Mouse (Mus musculus) limb, embryonic 10.5 days (tissue): ENCODE measurements around the gene Arhgef17. TPM values are rescaled to one million over a fixed set of nuclear protein-coding genes. Genes with fewer than 3 reads are reported as not detected.
A peak's percentile ranks its signal among the peaks of the same experiment; 100 is the strongest.

Experiments used
- DNase-seq: peaks from one replicate; pipeline ENCODE4 v3.0.0-alpha.2; 2017; ENCODE audit warnings: low spot score
- H3K27ac ChIP-seq: fragments of 300-500 bp; sonication (generic); 2 replicates; pipeline ENCODE4 v1.5.1; 2016; ENCODE audit warnings: mild to moderate bottlenecking
- H3K27me3 ChIP-seq: fragments of 300-500 bp; sonication (generic); 2 replicates; pipeline ENCODE4 v1.6.1; 2016; ENCODE audit warnings: low read depth, mild to moderate bottlenecking; ENCODE audit not compliant: poor library complexity, severe bottlenecking
- H3K36me3 ChIP-seq: fragments of 300-500 bp; sonication (generic); 2 replicates; pipeline ENCODE4 v1.6.1; 2016; ENCODE audit warnings: mild to moderate bottlenecking, moderate library complexity
- H3K4me1 ChIP-seq: fragments of 300-500 bp; sonication (generic); 2 replicates; pipeline ENCODE4 v1.6.1; 2016
- H3K4me3 ChIP-seq: fragments of 300-500 bp; sonication (generic); 2 replicates; pipeline ENCODE4 v1.5.1; 2016; ENCODE audit warnings: mild to moderate bottlenecking, moderate library complexity
- H3K9me3 ChIP-seq: fragments of 300-500 bp; sonication (generic); replicated peaks from 2 replicates; pipeline ENCODE4 v1.6.1; 2016; ENCODE audit warnings: mild to moderate bottlenecking
- WGBS: fragments of 180-500 bp; shearing (Covaris S2); methylation state at CpG from one replicate; pipeline ENCODE4 v1.1.7; 2016; 5-methylcytosine and 5-hydroxymethylcytosine counted together
- polyA plus RNA-seq: library from polyadenylated mRNA; unstranded; fragments of >200 nt; fragmentation: Nextera tagmentation; extraction: Ambion mirVana; gene quantifications from 2 replicates; pipeline ENCODE4 v1.2.1, GENCODE M21; 2016

The Arhgef17 gene
- polyA plus RNA-seq, 1 experiment from 2014 or later = 11.0 TPM

DNA sequence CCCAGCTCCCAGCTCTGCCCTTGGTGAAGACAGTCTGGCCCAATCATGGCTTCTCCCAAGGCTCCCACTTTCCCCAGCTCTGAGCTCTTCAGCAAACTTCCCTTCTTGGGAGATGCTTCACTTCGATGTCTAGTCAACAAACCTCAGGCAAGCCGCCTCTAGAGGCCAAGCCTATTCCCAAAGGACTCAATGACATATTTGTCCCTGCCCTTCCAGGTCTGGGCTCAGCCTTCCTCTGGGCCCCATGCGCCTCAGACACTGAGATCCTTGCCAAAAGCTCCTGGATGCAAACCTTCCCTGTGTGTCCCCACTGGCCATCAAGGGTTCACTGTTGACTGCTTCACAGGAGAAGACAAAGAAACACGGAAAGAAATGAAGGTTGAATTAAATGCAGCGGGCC lies 10.6 kb downstream of the Arhgef17 start:
- no peaks in the 10 kb centered on the region for H3K27me3 ChIP-seq
- 94% methylated on average over 5 of the region's 5 CpGs for WGBS
- no peak for DNase-seq
- peaks cover 88% of the 10 kb centered on the region for H3K36me3 ChIP-seq
- H3K27ac ChIP-seq = 0 out of 2 replicates have a peak overlapping the region, but pooled peaks have one; percentile 23
- H3K4me1 ChIP-seq = peaks cover 95% of the 10 kb centered on the region
- no peak overlapping the region for H3K4me3 ChIP-seq
- H3K9me3 ChIP-seq = no peaks in the 10 kb centered on the region

DNA sequence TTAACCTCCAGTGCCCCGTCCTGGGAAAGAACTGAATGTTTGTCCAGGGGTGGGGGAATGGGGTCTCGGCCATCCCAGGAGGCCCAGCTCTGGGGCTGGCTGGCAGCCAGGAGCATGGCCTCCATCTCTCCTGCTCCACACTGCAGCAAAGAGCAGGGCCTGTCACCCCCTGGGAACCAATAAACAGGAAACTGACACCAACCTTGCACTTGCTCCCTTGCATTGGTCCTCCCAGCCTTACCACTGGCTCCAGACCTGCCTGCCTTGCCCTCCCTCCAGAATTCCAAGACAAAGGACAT lies 12.1 kb downstream of the Arhgef17 start:
- Histone ChIP-seq H3K4me3 (peak overlapping the region; percentile 20), H3K27ac (peak overlapping the region; percentile 82), H3K36me3 (peaks cover 89% of the 10 kb centered on the region), H3K27me3 (no peaks in the 10 kb centered on the region), H3K4me1 (peaks cover 86% of the 10 kb centered on the region), H3K9me3 (no peaks in the 10 kb centered on the region)
- 0% methylated on average over 2 of the region's 2 CpGs for WGBS
- peak; percentile 62 for DNase-seq

DNA sequence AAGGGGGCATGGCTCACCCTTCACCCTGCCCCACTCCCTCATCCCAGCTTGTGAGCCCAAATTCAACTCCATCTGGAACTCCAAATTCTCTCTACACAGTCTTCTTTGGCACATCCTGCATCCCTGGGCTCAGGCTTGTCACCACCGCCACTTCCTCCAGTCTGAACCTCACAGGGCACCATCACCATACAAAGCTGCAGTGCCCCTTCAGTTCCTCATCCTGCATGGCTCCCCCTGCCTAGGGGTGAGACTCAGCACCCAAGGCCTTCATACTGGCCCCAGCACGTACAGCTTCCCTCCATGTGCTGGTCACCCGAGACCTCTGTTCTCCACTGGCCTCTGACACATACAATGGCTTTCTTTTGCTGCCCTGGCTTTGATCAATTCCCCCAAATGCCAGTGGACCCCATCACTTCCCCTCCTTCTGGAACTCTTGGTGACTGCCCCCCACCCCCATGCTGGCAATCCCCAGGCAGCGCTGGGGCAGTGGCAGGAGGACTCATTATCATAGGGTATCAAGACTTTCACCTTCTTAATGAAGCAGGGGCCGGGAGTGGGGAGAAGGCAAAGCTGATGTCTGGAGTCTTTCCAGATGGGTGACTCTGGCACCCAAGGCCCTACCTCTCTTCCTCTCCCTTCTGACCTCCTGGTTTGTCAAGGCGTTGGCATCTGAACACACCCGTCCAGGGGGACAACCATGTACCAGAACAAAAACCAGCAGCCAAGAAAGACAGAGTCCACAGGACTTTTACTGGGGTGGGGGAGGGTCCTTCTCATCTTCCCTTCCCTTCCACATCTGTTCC lies 12.7 kb downstream of the Arhgef17 start:
- H3K27ac ChIP-seq = peak overlapping the region; percentile 82
- WGBS = 25% methylated on average over 7 of the region's 7 CpGs
- peak overlapping the region; percentile 20 for H3K4me3 ChIP-seq
- no peak for DNase-seq
- no peaks in the 10 kb centered on the region for H3K9me3 ChIP-seq
- H3K27me3 ChIP-seq = no peaks in the 10 kb centered on the region
- H3K36me3 ChIP-seq = peaks cover 89% of the 10 kb centered on the region
- peaks cover 84% of the 10 kb centered on the region for H3K4me1 ChIP-seq

DNA sequence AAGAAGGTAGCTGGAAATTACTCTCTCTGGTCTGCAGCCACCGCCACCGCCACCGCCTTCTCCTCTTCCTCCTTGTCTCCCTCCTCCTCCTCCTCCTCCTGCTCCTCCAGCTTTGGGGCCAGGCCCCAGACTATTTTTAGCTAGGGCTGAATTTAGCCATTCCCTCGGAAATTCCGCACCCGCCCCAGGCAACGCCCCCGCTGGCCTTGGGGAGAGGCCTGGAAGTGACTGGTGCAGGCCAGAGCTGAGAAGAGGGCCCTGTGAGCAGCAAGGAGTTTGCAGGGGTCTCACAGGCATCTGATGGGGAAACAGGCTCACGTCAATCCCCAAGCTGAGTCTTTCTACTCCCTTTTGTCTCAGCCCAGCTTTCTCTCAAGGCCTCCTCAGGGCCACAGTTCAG lies 13.7 kb downstream of the Arhgef17 start:
- Histone ChIP-seq H3K4me1 (peaks cover 82% of the 10 kb centered on the region), H3K27me3 (no peaks in the 10 kb centered on the region), H3K4me3 (peak overlapping the region; percentile 6; the same call in 1 of the 2 replicates), H3K36me3 (peaks cover 89% of the 10 kb centered on the region), H3K27ac (peak overlapping the region; percentile 82), H3K9me3 (no peaks in the 10 kb centered on the region)
- WGBS = 49% methylated on average over 9 of the region's 9 CpGs
- peak; percentile 47 for DNase-seq

DNA sequence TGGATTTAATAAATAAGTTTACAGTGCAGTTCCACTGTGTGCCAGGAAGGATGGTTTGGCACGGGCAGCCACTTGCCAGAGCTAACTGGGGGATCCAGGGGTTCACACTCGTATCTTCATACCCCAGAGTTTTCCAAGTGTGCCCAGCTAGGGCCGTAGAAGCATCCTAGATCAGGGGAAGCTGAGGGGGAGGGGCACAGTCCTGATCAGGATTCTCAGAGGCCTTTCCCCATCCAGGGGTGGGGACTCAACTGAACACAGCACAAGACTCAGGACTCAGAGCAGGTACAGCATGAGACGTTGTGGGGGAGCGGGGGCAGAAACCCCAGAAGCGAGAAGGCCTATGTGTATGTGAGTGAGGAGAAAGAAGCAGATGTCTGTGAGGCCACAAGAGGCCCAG lies 14.2 kb downstream of the Arhgef17 start:
- Histone ChIP-seq H3K27me3 (no peaks in the 10 kb centered on the region), H3K9me3 (no peaks in the 10 kb centered on the region), H3K36me3 (peaks cover 89% of the 10 kb centered on the region), H3K4me3 (no peak overlapping the region), H3K27ac (peak overlapping the region; percentile 82), H3K4me1 (peaks cover 78% of the 10 kb centered on the region)
- 75% methylated on average over 6 of the region's 6 CpGs for WGBS
- no peak for DNase-seq

DNA sequence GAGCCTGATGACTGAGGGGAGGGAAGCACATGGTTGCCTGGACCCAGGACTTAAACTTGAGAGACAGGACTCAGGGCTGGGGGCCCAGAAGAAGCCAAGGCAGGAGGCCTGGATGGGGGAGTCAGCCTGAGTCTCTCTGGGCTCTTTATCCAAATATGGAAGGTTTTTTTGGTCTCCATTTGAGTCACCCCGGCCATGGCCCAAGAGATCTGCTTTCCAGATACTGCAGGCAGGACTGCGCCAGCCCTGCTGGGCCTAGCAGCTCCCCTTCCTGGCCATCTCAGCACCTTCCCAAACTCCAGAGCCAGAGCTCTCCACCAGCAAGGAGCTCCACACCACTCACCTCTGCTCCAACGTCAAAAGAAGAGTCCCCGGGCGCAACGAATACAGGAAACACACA lies 15.4 kb downstream of the Arhgef17 start:
- H3K27ac ChIP-seq = no peak overlapping the region
- H3K27me3 ChIP-seq = no peaks in the 10 kb centered on the region
- H3K4me3 ChIP-seq = no peak overlapping the region
- H3K9me3 ChIP-seq = no peaks in the 10 kb centered on the region
- DNase-seq = no peak
- WGBS = 86% methylated on average over 6 of the region's 6 CpGs
- peaks cover 79% of the 10 kb centered on the region for H3K36me3 ChIP-seq
- H3K4me1 ChIP-seq = peaks cover 77% of the 10 kb centered on the region

DNA sequence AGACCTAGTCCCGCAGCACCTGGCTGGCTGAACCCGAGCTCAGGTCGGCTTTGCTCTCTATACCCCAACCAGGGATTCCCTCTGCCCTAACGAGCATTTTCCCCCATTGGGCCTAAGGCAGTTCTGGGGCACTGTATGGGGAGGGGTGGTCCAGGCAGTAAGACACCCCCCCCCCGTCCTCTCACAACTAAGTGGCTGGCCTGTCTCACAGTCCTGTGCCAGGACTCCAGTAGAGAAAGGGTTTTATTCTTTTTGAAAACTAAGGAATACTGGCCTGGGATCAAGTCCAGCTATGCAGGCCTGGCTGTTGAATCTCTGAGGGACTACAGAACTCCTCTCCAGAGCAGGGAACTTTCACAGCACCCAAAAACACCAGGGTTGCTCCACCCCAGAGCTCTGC lies 16.7 kb downstream of the Arhgef17 start:
- no peaks in the 10 kb centered on the region for H3K27me3 ChIP-seq
- no peaks in the 10 kb centered on the region for H3K9me3 ChIP-seq
- H3K27ac ChIP-seq = 0 out of 2 replicates have a peak overlapping the region, but pooled peaks have one; percentile 7
- H3K4me1 ChIP-seq = peaks cover 78% of the 10 kb centered on the region
- no peak for DNase-seq
- H3K36me3 ChIP-seq = peaks cover 74% of the 10 kb centered on the region
- no peak overlapping the region for H3K4me3 ChIP-seq
- 85% methylated on average over 5 of the region's 5 CpGs for WGBS

DNA sequence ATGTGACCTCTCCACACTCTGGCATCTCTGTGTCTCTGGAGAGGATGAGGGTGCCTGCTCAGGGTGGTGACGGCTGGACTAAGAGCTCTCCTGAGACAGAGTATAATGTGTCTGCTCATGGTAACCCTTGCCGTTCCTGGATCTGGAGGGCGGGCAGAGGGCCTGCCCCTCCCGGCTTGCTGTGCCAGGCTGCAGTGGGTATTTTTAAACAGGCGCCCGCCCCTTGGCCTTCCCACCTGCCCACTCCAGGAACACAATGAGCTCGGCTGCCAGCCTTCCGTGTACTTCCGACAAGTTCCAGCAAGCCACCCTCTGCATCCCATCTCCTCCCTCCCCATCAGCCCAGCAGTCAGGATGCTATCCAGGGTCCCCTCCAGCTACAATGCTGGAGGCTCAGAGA lies 20.1 kb downstream of the Arhgef17 start:
- 67% methylated on average over 9 of the region's 9 CpGs for WGBS
- Histone ChIP-seq H3K9me3 (no peaks in the 10 kb centered on the region), H3K4me3 (peak overlapping the region; percentile 29), H3K27me3 (no peaks in the 10 kb centered on the region), H3K4me1 (peaks cover 64% of the 10 kb centered on the region), H3K27ac (peak overlapping the region; percentile 76), H3K36me3 (peaks cover 74% of the 10 kb centered on the region)
- DNase-seq = no peak

DNA sequence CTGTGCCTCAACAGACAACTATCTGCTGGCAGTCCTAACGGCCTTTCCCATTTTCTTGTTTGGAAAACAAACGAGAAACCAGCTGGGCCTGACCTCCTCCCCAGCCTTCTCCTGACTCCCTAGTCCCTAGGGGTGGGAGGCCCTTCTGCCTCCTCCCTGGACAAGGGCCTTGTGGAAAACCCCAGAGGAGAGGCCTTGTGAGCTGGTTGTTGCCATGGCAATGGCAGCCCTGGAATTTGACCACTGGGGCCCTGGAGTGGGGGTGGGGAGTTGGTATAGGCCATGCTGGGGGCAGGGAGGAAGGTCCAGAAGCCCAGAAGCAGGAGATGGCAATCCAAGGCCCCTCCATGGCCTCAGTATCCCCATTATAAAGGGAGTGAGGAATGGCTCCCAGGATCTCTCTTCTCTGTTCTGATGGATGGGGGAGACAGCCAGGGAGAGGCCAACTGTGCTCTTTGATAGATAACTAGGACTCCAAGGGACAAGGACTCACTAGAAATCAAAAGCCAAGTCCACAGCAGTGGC lies 20.6 kb downstream of the Arhgef17 start:
- 3% methylated on average over 2 of the region's 2 CpGs for WGBS
- peaks cover 60% of the 10 kb centered on the region for H3K4me1 ChIP-seq

DNA sequence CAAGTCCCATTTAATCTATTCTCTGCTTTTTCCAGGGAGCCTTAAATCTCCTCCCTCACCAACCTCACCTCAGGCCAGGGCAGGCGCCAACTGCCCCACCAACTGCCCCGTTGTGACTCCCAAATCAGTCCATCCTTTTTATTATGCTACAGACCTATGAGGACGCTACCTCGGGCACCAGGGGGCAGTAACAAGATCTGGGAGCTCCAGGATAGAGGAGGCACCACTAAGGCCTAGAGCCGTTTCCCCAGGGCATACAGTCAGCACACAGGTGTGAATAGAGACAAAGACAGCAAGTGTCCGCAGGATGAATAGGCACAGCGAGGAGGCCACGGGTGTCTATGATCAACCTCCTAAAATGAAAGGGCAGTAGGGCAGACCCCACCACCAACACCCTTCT lies 23.3 kb downstream of the Arhgef17 start:
- no peaks in the 10 kb centered on the region for H3K9me3 ChIP-seq
- peaks cover 71% of the 10 kb centered on the region for H3K36me3 ChIP-seq
- 43% methylated on average over 8 of the region's 8 CpGs for WGBS
- peaks cover 44% of the 10 kb centered on the region for H3K4me1 ChIP-seq
- no peak for DNase-seq
- H3K4me3 ChIP-seq = no peak overlapping the region
- peak overlapping the region; percentile 77 for H3K27ac ChIP-seq
- H3K27me3 ChIP-seq = no peaks in the 10 kb centered on the region

More for the DNA sequence above, 20.6 kb downstream of the Arhgef17 start:
- Histone ChIP-seq H3K27ac (peak overlapping the region; percentile 76), H3K9me3 (no peaks in the 10 kb centered on the region), H3K36me3 (peaks cover 74% of the 10 kb centered on the region), H3K4me3 (peak overlapping the region; percentile 29), H3K27me3 (no peaks in the 10 kb centered on the region)
- DNase-seq = no peak

DNA sequence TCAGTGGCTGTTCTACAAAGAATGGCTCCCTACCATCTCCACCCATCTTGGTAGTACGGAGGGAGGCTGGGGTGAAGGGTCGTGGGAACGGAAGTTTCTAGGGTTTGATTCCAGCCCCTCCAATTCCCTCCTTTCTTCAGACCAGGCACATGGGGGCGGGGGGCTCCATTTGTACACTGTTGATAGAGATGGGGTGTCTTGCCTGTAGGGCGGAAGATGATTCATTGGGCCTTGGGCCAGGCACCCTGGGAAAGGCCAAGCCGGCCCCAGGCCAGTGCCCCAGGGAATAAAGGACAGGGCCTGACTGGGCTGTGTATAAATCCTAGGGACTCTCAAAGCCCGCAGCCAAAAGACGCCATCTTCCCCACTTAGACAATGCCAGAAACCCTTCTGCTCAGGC lies 23.8 kb downstream of the Arhgef17 start:
- H3K4me1 ChIP-seq = peaks cover 42% of the 10 kb centered on the region
- no peaks in the 10 kb centered on the region for H3K9me3 ChIP-seq
- no peak overlapping the region for H3K4me3 ChIP-seq
- no peaks in the 10 kb centered on the region for H3K27me3 ChIP-seq
- peak overlapping the region; percentile 77 for H3K27ac ChIP-seq
- 88% methylated on average over 8 of the region's 8 CpGs for WGBS
- no peak for DNase-seq
- H3K36me3 ChIP-seq = peaks cover 69% of the 10 kb centered on the region

DNA sequence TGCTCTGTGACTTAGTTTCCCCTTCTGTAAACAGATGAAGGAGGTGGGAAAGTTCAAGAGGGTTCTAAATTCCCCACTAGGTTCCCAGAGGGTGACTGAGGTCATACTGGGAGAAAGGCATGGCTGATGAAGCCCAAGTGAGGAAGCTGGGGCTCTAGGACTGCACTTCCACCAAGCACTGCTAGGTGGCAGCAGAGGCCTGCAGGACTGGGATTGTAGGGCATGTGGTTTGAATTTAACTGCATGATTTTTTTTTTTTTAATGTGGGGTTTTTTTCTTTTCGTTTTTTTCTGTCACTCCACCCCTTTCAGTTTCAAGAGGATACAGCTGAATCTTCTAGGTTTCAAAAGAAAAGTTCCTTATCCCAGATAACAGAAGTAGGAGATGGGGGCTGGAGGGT lies 24.7 kb downstream of the Arhgef17 start:
- H3K4me3 ChIP-seq = 0 out of 2 replicates have a peak overlapping the region, but pooled peaks have one; percentile 29

DNA sequence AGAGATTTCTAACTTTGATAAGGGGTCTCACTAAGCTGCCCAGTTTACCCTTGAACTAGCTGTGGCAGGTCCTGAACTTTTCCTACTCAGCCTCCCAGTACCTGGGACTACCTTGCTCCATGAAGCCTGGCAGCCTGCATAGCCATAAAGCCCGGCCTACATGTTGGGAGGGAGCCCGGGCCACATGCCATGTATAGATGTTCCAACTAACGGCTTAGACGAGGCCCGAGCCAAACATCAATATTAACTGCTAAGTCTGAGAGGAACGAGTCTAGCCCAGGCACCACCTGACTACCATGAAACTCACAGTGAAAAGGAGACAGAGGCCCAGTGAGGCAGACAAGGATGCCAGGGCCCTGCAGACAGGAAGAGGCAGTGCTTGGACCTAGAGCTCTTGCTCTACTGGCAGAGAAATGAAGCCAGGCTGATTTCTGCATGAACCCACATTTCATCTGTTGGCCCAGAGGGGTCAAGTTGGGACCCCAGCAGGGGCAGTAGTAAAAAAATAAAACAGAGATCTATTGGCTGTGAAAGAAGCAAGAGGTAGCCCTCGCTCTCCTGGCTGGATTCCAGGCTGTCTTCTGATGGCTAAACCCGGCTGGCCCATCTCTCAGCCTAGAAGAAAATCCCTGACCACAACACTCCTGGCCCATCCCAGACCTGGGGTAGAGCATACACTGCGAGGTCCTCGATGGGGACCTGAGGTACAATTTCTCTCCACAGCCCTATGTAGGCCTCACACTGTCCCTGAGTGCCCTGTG lies 25.7 kb downstream of the Arhgef17 start:
- H3K4me3 ChIP-seq = no peak overlapping the region
- no peaks in the 10 kb centered on the region for H3K27me3 ChIP-seq
- peaks cover 74% of the 10 kb centered on the region for H3K36me3 ChIP-seq
- no peaks in the 10 kb centered on the region for H3K9me3 ChIP-seq
- H3K27ac ChIP-seq = no peak overlapping the region
- H3K4me1 ChIP-seq = peaks cover 30% of the 10 kb centered on the region
- 94% methylated on average over 10 of the region's 10 CpGs for WGBS
- DNase-seq = no peak

More for the DNA sequence above, 24.7 kb downstream of the Arhgef17 start:
- H3K4me1 ChIP-seq = peaks cover 40% of the 10 kb centered on the region
- peak overlapping the region; percentile 77 for H3K27ac ChIP-seq
- H3K36me3 ChIP-seq = peaks cover 72% of the 10 kb centered on the region
- H3K27me3 ChIP-seq = no peaks in the 10 kb centered on the region
- WGBS = 0% methylated on average over 1 of the region's 1 CpGs
- H3K9me3 ChIP-seq = no peaks in the 10 kb centered on the region
- DNase-seq = peak; percentile 85
